Mouse (Mus musculus) CH12.LX (cell line): ENCODE results near the gene Lair1. TPM values are rescaled to one million over a fixed set of nuclear protein-coding genes. Genes with fewer than 3 reads are reported as not detected.

ENCODE experiments used
- DNase-seq: peaks from one replicate; pipeline ENCODE4 v3.0.0-alpha.2; 2013; ENCODE audit errors: extremely low read depth
- H3K27ac ChIP-seq: 2 replicates; pipeline ENCODE4 v1.5.1; 2012; ENCODE audit warnings: low read depth, mild to moderate bottlenecking, control low read depth, moderate library complexity; ENCODE audit not compliant: insufficient read depth
- H3K27me3 ChIP-seq: replicated peaks from 2 replicates; pipeline ENCODE3; 2012; ENCODE audit warnings: inconsistent platforms
- H3K36me3 ChIP-seq, 2 experiments: replicated peaks in 1 of 2; 2 replicates each; pipeline versions ENCODE3 to v1.6.1; 2012; ENCODE audit warnings: inconsistent platforms in 1 of 2, low read length in 1 of 2, mild to moderate bottlenecking in 1 of 2, mixed read lengths in 1 of 2, moderate library complexity in 1 of 2; ENCODE audit not compliant: control insufficient read depth in 1 of 2, insufficient read depth in 1 of 2
- H3K4me1 ChIP-seq, 2 experiments: 2 replicates each; pipeline ENCODE4 v1.6.1; 2012; ENCODE audit warnings: inconsistent platforms in 1 of 2, moderate library complexity in 1 of 2; ENCODE audit not compliant: insufficient read depth in 2 of 2, control insufficient read depth in 1 of 2
- H3K4me2 ChIP-seq: 2 replicates; pipeline ENCODE4 v1.6.1; 2012; ENCODE audit warnings: low read depth, mild to moderate bottlenecking, control low read depth; ENCODE audit not compliant: poor library complexity, insufficient read depth, severe bottlenecking
- H3K4me3 ChIP-seq, 3 experiments: fragments of 150-350 bp in 1 of 3; sonication (generic) in 1 of 3; replicated peaks in 1 of 3; 2 replicates each; pipeline versions ENCODE3 to v1.5.1; 2011 to 2012; ENCODE audit warnings: low read depth in 2 of 3, low read length in 2 of 3, mild to moderate bottlenecking in 2 of 3, moderate library complexity in 2 of 3, control low read depth in 1 of 3, improper control_type of control experiment in 1 of 3, inconsistent platforms in 1 of 3, mixed read lengths in 1 of 3; ENCODE audit not compliant: poor library complexity in 1 of 3
- H3K79me2 ChIP-seq: replicated peaks from 2 replicates; pipeline ENCODE4 v1.6.1; 2012; ENCODE audit warnings: mild to moderate bottlenecking, moderate library complexity; ENCODE audit not compliant: control insufficient read depth, poor library complexity, insufficient read depth, severe bottlenecking; ENCODE audit errors: extremely low read depth
- H3K9ac ChIP-seq: 2 replicates; pipeline ENCODE4 v1.6.1; 2012; ENCODE audit warnings: low read depth, mild to moderate bottlenecking, control low read depth, moderate library complexity; ENCODE audit not compliant: insufficient read depth
- H3K9me3 ChIP-seq: replicated peaks from 2 replicates; pipeline ENCODE3; 2012; ENCODE audit warnings: low read length, inconsistent platforms, mixed read lengths
- BHLHE40 ChIP-seq: IDR thresholded peaks from 2 replicates; pipeline ENCODE4 v1.6.1; 2011; ENCODE audit warnings: mild to moderate bottlenecking, low read depth, low read length, improper control_type of control experiment
- CHD1 ChIP-seq: IDR thresholded peaks from 2 replicates; pipeline ENCODE4 v1.6.1; 2012; ENCODE audit warnings: low read depth, low read length, improper control_type of control experiment, inconsistent platforms
- CHD2 ChIP-seq: IDR thresholded peaks from 2 replicates; pipeline ENCODE4 v1.6.1; 2011; ENCODE audit warnings: low read length, improper control_type of control experiment
- ELF1 ChIP-seq: IDR thresholded peaks from 2 replicates; pipeline ENCODE4 v1.6.1; 2014; ENCODE audit warnings: low read depth, mild to moderate bottlenecking, inconsistent platforms, low read length, improper control_type of control experiment
- ETS1 ChIP-seq: conservative IDR thresholded peaks from 2 replicates; pipeline ENCODE4 v1.6.1; 2012; ENCODE audit warnings: low read depth, mild to moderate bottlenecking, inconsistent platforms, low read length, improper control_type of control experiment, moderate library complexity
- GABPA ChIP-seq: IDR thresholded peaks from 2 replicates; pipeline ENCODE4 v1.6.1; 2012; ENCODE audit warnings: low read depth, low read length, improper control_type of control experiment, inconsistent platforms; ENCODE audit not compliant: insufficient replicate concordance
- HCFC1 ChIP-seq: IDR thresholded peaks from 2 replicates; pipeline ENCODE4 v1.6.1; 2012; ENCODE audit warnings: low read depth, mild to moderate bottlenecking, inconsistent platforms, low read length, improper control_type of control experiment
- IRF4 ChIP-seq: IDR thresholded peaks from 2 replicates; pipeline ENCODE4 v1.6.1; 2014; ENCODE audit warnings: low read depth, mild to moderate bottlenecking, inconsistent platforms, low read length, improper control_type of control experiment
- JUN ChIP-seq: IDR thresholded peaks from 2 replicates; pipeline ENCODE4 v1.6.1; 2011; ENCODE audit warnings: low read depth, mild to moderate bottlenecking, low read length, improper control_type of control experiment, moderate library complexity; ENCODE audit not compliant: insufficient read depth
- MAFK ChIP-seq: IDR thresholded peaks from 2 replicates; pipeline ENCODE4 v1.6.1; 2011; ENCODE audit warnings: low read length, improper control_type of control experiment; ENCODE audit not compliant: insufficient replicate concordance
- MAX ChIP-seq: IDR thresholded peaks from 2 replicates; pipeline ENCODE4 v1.6.1; 2011; ENCODE audit warnings: low read length, improper control_type of control experiment
- MAZ ChIP-seq: IDR thresholded peaks from 2 replicates; pipeline ENCODE4 v1.6.1; 2012; ENCODE audit warnings: low read depth, mild to moderate bottlenecking, inconsistent platforms, low read length, improper control_type of control experiment, moderate library complexity
- MEF2A ChIP-seq: IDR thresholded peaks from 2 replicates; pipeline ENCODE4 v1.6.1; 2014; ENCODE audit warnings: low read depth, mild to moderate bottlenecking, inconsistent platforms, low read length, improper control_type of control experiment, borderline replicate concordance
- NRF1 ChIP-seq: IDR thresholded peaks from 2 replicates; pipeline ENCODE4 v1.6.1; 2014; ENCODE audit warnings: low read depth, mild to moderate bottlenecking, inconsistent platforms, low read length, improper control_type of control experiment, moderate library complexity
- POLR2A ChIP-seq: IDR thresholded peaks from 2 replicates; pipeline ENCODE4 v1.6.1; 2011; ENCODE audit warnings: low read depth, mild to moderate bottlenecking, improper control_type of control experiment, low read length
- RAD21 ChIP-seq: IDR thresholded peaks from 2 replicates; pipeline ENCODE4 v1.6.1; 2011; ENCODE audit warnings: low read depth, mild to moderate bottlenecking, low read length, improper control_type of control experiment, moderate library complexity
- RCOR1 ChIP-seq: conservative IDR thresholded peaks from 2 replicates; pipeline ENCODE4 v1.6.1; 2012; ENCODE audit warnings: low read depth, mild to moderate bottlenecking, inconsistent platforms, low read length, improper control_type of control experiment
- SIN3A ChIP-seq: IDR thresholded peaks from 2 replicates; pipeline ENCODE4 v1.6.1; 2012; ENCODE audit warnings: low read length, improper control_type of control experiment, inconsistent platforms
- SMC3 ChIP-seq: IDR thresholded peaks from 2 replicates; pipeline ENCODE4 v1.6.1; 2011; ENCODE audit warnings: low read depth, low read length, improper control_type of control experiment
- TBP ChIP-seq: conservative IDR thresholded peaks from 2 replicates; pipeline ENCODE4 v1.6.1; 2011; ENCODE audit warnings: low read depth, low read length, improper control_type of control experiment
- TCF12 ChIP-seq: IDR thresholded peaks from 2 replicates; pipeline ENCODE4 v1.6.1; 2014; ENCODE audit warnings: low read depth, mild to moderate bottlenecking, inconsistent platforms, low read length, improper control_type of control experiment
- UBTF ChIP-seq: IDR thresholded peaks from 2 replicates; pipeline ENCODE4 v1.6.1; 2012; ENCODE audit warnings: low read depth, mild to moderate bottlenecking, inconsistent platforms, low read length, improper control_type of control experiment, moderate library complexity
- USF1 ChIP-seq: IDR thresholded peaks from 2 replicates; pipeline ENCODE4 v1.6.1; 2014; ENCODE audit warnings: low read depth, mild to moderate bottlenecking, inconsistent platforms, low read length, improper control_type of control experiment
- USF2 ChIP-seq: conservative IDR thresholded peaks from 2 replicates; pipeline ENCODE4 v1.6.1; 2011; ENCODE audit warnings: low read depth, low read length, improper control_type of control experiment
- ZC3H11A ChIP-seq: IDR thresholded peaks from 2 replicates; pipeline ENCODE4 v1.6.1; 2012; ENCODE audit warnings: low read depth, mild to moderate bottlenecking, inconsistent platforms, low read length, improper control_type of control experiment
- ZMIZ1 ChIP-seq: IDR thresholded peaks from 2 replicates; pipeline ENCODE4 v1.6.1; 2012; ENCODE audit warnings: low read depth, mild to moderate bottlenecking, inconsistent platforms, low read length, improper control_type of control experiment
- dilution Hi-C: fragments of 300-500 bp; cut with MboI; formaldehyde crosslinking; loops from 2 replicates; pipeline ENCODE4 v1.14.3; 2020; ENCODE audit warnings: low sequenced_read_pairs; ENCODE audit not compliant: extremely low pct_unique_long_range_greater_than_20kb, extremely low pct_ligation_motif_present
- in situ Hi-C: fragments of 300-500 bp; cut with MboI; formaldehyde crosslinking; loops from 3 replicates; pipeline ENCODE4 v1.14.3; 2019; ENCODE audit warnings: low sequenced_read_pairs, low pct_ligation_motif_present, low pct_unique_long_range_greater_than_20kb, mixed read lengths
- polyA plus RNA-seq: library from polyadenylated mRNA; unstranded; fragments of >175 nt; gene quantifications from 2 replicates; pipeline ENCODE4 v1.2.1, GENCODE M21; 2012; ENCODE audit warnings: low read depth; ENCODE audit not compliant: insufficient read length
- total RNA-seq, 2 experiments: library from RNA; depleted of rRNA; stranded (reverse); fragments of 300-350 nt in 1 of 2; fragments of >200 nt in 1 of 2; gene quantifications; 2 replicates each; pipeline ENCODE4 v1.2.3; 2012 to 2014

Lair1 gene
- total and polyA plus RNA-seq, 3 experiments: 0.21 to 4.6 (median 3.1) TPM

DNA sequence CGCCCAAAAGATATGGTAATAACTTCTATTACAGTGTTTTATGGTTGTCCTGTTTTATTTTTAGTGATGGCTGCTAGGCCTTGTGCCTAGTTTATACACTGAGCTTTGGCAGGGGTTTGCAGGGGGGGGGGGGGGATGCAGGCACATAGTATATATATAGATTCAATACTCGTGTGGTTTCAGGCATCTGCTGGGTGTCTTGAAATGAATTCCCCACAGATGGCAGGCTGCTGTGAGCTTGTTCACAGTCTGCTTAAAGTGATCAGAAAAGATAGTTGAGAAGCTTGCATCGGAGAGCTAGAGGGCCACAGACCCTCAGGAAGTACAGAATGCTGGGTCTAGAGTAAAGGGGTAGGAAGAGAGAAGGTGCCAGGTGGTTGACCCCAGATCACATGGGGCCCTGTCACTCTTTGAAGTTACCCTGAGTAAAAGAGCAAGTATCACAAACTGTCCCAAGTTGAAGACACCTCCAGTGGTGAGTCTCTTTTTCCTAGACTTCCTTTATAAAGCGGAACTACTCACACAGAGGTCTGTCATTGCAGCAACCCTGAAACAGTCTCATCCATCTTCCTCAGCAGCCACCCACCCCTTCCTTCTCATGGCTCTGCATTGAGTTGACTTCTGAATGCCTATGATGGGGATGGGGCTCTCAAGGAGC is 24.4 kb upstream of the Lair1 start (continued):
- TF ChIP-seq USF2 (no peak), MAZ (no peak), ETS1 (peak; percentile 41; the same call in 1 of the 2 replicates), MAFK (no peak), NRF1 (no peak), MEF2A (no peak), ELF1 (no peak)

DNA sequence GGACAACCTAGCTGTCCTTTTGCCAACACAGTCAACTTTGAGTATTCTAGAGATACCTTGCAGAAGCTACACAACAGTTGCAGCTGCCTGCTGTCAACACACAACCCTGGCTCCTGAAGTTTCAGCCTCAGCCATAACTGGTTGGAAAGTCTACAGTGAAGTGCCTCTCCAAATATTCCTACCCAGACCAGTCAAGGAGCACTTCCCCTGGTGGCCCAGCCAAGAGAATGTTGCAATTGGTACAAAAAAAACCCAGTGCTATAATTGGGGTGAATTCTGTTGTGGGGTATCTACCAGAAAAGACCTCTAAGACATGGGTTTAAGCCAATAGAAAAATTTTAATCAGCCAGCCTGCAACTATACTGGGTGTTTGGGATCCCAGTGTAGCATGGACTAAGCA is 22.6 kb upstream of the Lair1 start:
- Histone ChIP-seq H3K36me3 (no peaks in the 10 kb centered on the region), H3K79me2 (no peaks in the 10 kb centered on the region), H3K9ac (no peak overlapping the region), H3K27me3 (no peaks in the 10 kb centered on the region), H3K4me2 (no peak overlapping the region), H3K9me3 (no peaks in the 10 kb centered on the region), H3K4me1 (peaks cover 14 to 75% of the 10 kb centered on the region in 2 experiments), H3K27ac (no peak overlapping the region), H3K4me3 (no peak overlapping the region)
- no peak for DNase-seq
- TF ChIP-seq USF1 (no peak), SIN3A (no peak), SMC3 (no peak), ZC3H11A (no peak), CHD2 (no peak), TBP (no peak), ELF1 (no peak), TCF12 (no peak), RAD21 (no peak), RCOR1 (no peak), BHLHE40 (no peak), POLR2A (no peak), MEF2A (no peak), ETS1 (no peak), HCFC1 (no peak)
- dilution Hi-C loops: no loop called here
- in situ Hi-C loops: loop anchor here (5.0 kb wide), 1 partner anchor 33 kb away; no protein-coding TSS in a partner anchor

DNA sequence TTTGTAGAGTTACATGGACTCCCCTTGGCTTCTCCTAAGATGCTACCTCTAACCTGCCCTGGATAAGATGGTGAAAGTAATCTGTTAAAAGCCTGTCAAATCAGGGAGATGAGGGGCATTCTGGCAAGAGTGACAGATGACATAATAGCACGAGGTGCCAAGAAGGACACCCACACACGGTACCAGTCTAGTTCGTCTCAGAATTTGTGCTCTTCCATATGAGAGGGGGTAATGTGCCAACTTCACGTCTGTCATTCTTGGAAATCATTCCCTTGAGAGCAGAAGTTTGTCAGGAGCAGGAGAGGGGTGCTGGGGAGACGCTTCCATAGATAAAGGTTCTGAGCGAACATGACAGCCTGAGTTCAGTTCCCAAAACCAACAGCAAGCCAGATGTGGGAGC is 21.2 kb upstream of the Lair1 start:
- Histone ChIP-seq H3K36me3 (no peaks in the 10 kb centered on the region), H3K9ac (no peak overlapping the region), H3K4me3 (no peak overlapping the region), H3K27me3 (no peaks in the 10 kb centered on the region), H3K4me2 (no peak overlapping the region), H3K27ac (no peak overlapping the region), H3K9me3 (no peaks in the 10 kb centered on the region)
- in situ Hi-C loops (no loop called here), dilution Hi-C loops (no loop called here)
- DNase-seq: no peak
- no peak for TF ChIP-seq RAD21
- no peak for TF ChIP-seq MAX
- no peak for TF ChIP-seq RCOR1
- no peak for TF ChIP-seq USF2
- no peak for TF ChIP-seq SMC3
- no peak for TF ChIP-seq ETS1
- TF ChIP-seq UBTF: no peak
- no peak for TF ChIP-seq ZMIZ1
- no peak for TF ChIP-seq USF1
- no peak for TF ChIP-seq JUN
- TF ChIP-seq CHD1: no peak
- TF ChIP-seq HCFC1: no peak
- no peak for TF ChIP-seq ZC3H11A
- TF ChIP-seq POLR2A: no peak
- TF ChIP-seq GABPA: no peak
- no peak for TF ChIP-seq IRF4
- TF ChIP-seq MAZ: no peak
- no peak for TF ChIP-seq CHD2
- TF ChIP-seq, all 38 proteins: peak for 0
- peaks cover 20 to 79% of the 10 kb centered on the region in 2 experiments for H3K4me1 ChIP-seq
- H3K79me2 ChIP-seq: no peaks in the 10 kb centered on the region
